Mouse (Mus musculus) lung, embryonic 15.5 days (tissue): ENCODE measurements at regions not wholly inside any gene's neighbourhood (a gene's known extent, or its start where the extent isn't known, plus 50 kb on each side); places are given as distances from the start of the nearest gene placed in this dataset.

Experiments used
- ATAC-seq: fragments of 200-750 bp; cut with Nextera tagmentation; 2 replicates; pipeline ENCODE4 v1.8.0; 2017; ENCODE audit warnings: moderate number of reproducible peaks, borderline replicate concordance; ENCODE audit not compliant: low FRiP score, low TSS enrichment; ENCODE audit errors: extremely low read depth
- H3K27ac ChIP-seq: fragments of 300-500 bp; sonication (generic); 2 replicates; pipeline ENCODE4 v1.5.1; 2015; ENCODE audit warnings: moderate library complexity, mild to moderate bottlenecking, inconsistent platforms
- H3K27me3 ChIP-seq: fragments of 300-500 bp; sonication (generic); 2 replicates; pipeline ENCODE4 v1.6.1; 2015; ENCODE audit warnings: inconsistent platforms
- H3K36me3 ChIP-seq: fragments of 300-500 bp; sonication (generic); 2 replicates; pipeline ENCODE4 v1.6.1; 2015; ENCODE audit warnings: inconsistent platforms
- H3K4me1 ChIP-seq: fragments of 300-500 bp; sonication (generic); 2 replicates; pipeline ENCODE4 v1.6.1; 2015; ENCODE audit warnings: inconsistent platforms
- H3K4me2 ChIP-seq: fragments of 300-500 bp; sonication (generic); 2 replicates; pipeline ENCODE4 v1.6.1; 2015; ENCODE audit warnings: inconsistent platforms, mild to moderate bottlenecking, moderate library complexity
- H3K4me3 ChIP-seq: fragments of 300-500 bp; sonication (generic); 2 replicates; pipeline ENCODE4 v1.5.1; 2015; ENCODE audit warnings: mild to moderate bottlenecking, inconsistent platforms
- H3K9ac ChIP-seq: fragments of 300-500 bp; sonication (generic); 2 replicates; pipeline ENCODE4 v1.6.1; 2015; ENCODE audit warnings: inconsistent platforms
- H3K9me3 ChIP-seq: fragments of 300-500 bp; sonication (generic); 2 replicates; pipeline ENCODE4 v1.6.1; 2016; ENCODE audit warnings: inconsistent platforms
- WGBS: fragments of 180-500 bp; shearing (Covaris S2); methylation state at CpG from one replicate; pipeline ENCODE4 v1.1.7; 2015; 5-methylcytosine and 5-hydroxymethylcytosine counted together

DNA sequence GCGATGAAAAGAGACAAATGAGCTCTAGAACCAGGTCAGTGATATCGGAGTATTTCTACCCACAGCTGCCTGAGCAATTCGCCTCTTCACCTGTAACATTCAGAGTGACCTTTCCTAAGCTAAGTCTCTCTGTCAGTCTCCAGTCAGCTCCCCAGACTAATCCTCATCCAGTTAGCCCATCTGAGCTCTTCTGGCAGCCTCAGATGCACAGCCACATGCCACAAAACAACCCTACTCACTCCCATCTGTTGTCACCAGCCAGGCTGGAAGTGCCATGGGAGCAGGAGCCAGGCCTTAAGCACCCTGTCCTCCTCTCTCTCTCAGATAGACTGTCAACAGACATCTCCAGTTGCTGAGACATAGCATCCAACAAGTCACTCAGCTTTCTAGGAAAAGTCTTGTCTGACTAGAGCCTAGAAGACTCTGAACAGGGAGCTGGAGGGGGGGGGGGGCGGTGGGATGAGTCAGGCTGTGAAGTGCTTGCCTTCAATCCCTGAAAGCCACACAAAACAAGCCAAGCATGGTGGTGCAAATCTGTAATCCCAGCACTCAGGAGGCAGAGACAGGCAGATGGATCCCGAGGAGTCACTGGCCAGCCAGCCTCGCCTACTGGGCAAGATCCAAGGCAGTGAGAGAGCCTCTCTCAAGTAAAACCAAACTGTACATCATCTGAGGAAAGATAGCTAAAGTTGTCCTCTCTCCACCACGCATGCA lies 225.6 kb downstream of the Mycn start:
- H3K27ac ChIP-seq = no peak overlapping the region
- no peak overlapping the region for H3K4me2 ChIP-seq
- no peaks in the 10 kb centered on the region for H3K36me3 ChIP-seq
- H3K9ac ChIP-seq = no peak overlapping the region
- no peaks in the 10 kb centered on the region for H3K9me3 ChIP-seq
- H3K27me3 ChIP-seq = no peaks in the 10 kb centered on the region
- 81% methylated on average over 7 of the region's 7 CpGs for WGBS
- H3K4me1 ChIP-seq = no peaks in the 10 kb centered on the region
- no peak overlapping the region for H3K4me3 ChIP-seq
- no peak for ATAC-seq

DNA sequence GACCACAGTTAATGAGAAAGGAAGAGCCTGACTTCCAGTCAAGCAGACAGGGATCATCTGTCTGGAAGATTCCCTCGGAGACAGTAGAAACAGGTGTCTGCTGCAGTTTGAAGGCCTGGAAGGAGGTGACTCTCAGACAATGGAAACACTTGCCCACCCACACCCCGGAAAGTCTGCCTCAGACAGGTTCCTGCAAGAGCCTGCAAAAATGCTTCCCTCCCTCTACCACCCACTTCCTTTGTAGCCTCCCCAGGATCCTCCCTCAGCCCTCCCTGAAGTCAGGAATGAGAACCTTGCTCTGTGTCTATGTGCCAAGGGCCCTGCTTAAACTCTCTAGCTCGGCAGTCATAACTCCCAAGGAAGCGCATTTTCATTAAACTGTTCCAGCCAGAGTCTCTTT lies 226.2 kb downstream of the Mycn start:
- Histone ChIP-seq H3K9me3 (no peaks in the 10 kb centered on the region), H3K9ac (no peak overlapping the region), H3K4me1 (no peaks in the 10 kb centered on the region), H3K27ac (no peak overlapping the region), H3K36me3 (no peaks in the 10 kb centered on the region), H3K4me3 (no peak overlapping the region), H3K4me2 (no peak overlapping the region), H3K27me3 (no peaks in the 10 kb centered on the region)
- 59% methylated on average over 4 of the region's 4 CpGs for WGBS
- no peak for ATAC-seq

DNA sequence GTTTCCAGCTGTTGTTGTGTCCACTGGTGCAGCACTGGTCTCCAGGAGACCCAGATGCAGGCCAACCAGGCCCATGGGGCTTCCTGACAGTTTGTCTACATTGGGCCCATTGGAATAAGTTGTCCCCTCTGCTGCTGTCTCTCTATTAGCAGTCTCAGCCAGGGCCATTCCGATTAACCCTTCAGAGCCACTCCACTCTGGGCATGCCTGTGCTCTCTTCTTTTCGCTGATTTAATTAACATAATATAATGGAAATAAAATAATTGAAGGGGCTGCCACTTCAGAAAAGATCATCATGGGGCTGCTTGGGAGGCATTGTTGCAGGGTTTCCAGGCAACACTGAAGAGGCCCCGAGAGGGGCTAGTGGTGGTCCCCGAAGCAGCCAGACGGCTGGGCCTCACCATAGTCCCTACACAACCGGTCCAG lies 231.5 kb downstream of the Mycn start:
- Histone ChIP-seq H3K4me2 (no peak overlapping the region), H3K9ac (no peak overlapping the region), H3K27me3 (no peaks in the 10 kb centered on the region), H3K27ac (no peak overlapping the region), H3K9me3 (no peaks in the 10 kb centered on the region), H3K4me3 (no peak overlapping the region), H3K36me3 (no peaks in the 10 kb centered on the region), H3K4me1 (peaks cover 7% of the 10 kb centered on the region)
- no peak for ATAC-seq
- 79% methylated on average over 6 of the region's 6 CpGs for WGBS

DNA sequence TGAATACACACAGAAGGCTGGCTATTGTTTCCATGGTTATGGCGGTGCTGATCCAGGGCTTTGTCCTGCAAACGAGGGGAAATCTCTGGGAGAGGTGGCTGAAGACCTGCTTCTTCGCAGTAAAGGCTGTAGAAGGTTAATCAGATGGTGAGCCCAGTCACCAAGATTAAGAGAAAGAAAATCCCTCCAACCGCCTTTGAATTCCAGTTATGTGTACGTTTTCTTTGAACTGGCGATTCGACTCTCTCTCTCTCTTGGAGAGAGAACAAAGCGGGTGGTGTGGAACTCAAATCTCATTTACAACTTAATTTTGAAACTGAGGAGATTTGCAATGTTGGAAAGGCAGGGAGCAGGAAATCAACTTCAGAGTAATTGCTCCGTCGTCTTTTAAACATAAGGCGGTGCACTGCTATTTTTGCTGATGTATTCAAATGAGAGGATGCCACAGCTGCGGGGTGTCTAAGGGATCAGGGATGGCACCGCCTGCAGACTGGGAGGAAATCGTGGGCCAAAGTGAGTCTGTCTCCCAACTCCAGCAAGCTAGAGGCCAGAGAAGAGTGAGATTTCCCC lies 232.7 kb downstream of the Mycn start:
- 33% methylated on average over 14 of the region's 14 CpGs for WGBS

DNA sequence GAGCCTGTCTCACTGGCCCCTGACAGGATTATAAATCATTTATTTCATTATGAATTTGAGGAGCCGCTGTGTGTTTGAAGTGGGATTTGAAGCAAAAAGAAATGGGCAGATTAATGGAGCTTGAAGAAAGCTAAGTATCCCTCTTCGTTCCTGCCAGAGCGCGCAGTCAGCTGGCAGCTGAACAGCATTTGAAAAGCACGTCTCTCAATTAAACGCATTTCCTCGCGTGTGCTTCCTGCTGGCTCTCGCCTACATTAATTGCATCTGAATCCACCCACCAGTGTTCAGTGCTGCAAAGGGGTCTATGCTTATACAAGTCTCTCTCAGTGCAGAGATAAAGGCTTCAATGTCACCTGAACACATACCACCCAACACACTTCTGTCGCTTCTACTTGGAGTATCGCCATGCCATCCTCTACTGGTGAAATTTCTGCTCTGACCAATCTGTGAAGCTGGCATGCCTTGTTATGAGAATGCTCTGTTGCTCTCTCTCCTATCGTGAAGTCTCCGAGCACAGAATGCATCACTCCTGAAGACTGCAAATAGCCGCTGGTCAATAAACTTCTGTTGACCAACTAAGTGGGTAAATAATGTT lies 235.3 kb downstream of the Mycn start:
- no peak overlapping the region for H3K27ac ChIP-seq
- no peak overlapping the region for H3K4me3 ChIP-seq
- H3K4me2 ChIP-seq = no peak overlapping the region
- no peak for ATAC-seq
- no peaks in the 10 kb centered on the region for H3K27me3 ChIP-seq
- no peak overlapping the region for H3K9ac ChIP-seq
- H3K36me3 ChIP-seq = no peaks in the 10 kb centered on the region
- H3K4me1 ChIP-seq = peaks cover 7% of the 10 kb centered on the region
- H3K9me3 ChIP-seq = no peaks in the 10 kb centered on the region
- 88% methylated on average over 14 of the region's 14 CpGs for WGBS

More for the DNA sequence above, 232.7 kb downstream of the Mycn start:
- Histone ChIP-seq H3K27me3 (no peaks in the 10 kb centered on the region), H3K9me3 (no peaks in the 10 kb centered on the region), H3K36me3 (no peaks in the 10 kb centered on the region), H3K4me1 (peaks cover 7% of the 10 kb centered on the region), H3K27ac (no peak overlapping the region), H3K9ac (no peak overlapping the region), H3K4me2 (no peak overlapping the region), H3K4me3 (no peak overlapping the region)
- no peak for ATAC-seq

DNA sequence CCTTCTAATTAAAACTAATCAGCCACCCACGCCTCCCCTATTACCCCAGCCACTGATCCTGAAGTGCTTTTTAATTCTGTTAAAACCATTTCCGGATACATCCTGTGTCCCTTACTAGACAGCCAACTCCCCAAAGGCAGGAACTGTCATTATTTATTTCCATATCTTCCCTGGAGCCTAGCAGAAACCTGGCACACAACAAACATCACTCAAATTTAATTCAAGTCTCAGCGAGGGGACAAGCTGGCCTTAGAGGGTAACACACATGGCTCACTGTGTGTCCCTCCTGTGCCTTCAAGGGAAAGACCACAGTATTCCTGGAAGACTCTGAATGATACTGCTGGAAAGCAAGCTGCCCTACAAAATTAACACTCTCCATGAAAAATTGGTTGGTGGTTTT lies 240.0 kb downstream of the Mycn start:
- Histone ChIP-seq H3K27me3 (no peaks in the 10 kb centered on the region), H3K36me3 (no peaks in the 10 kb centered on the region), H3K4me3 (no peak overlapping the region), H3K27ac (no peak overlapping the region), H3K4me1 (no peaks in the 10 kb centered on the region), H3K9me3 (no peaks in the 10 kb centered on the region), H3K9ac (no peak overlapping the region), H3K4me2 (no peak overlapping the region)
- ATAC-seq = no peak
- WGBS = 52% methylated on average over 3 of the region's 3 CpGs

DNA sequence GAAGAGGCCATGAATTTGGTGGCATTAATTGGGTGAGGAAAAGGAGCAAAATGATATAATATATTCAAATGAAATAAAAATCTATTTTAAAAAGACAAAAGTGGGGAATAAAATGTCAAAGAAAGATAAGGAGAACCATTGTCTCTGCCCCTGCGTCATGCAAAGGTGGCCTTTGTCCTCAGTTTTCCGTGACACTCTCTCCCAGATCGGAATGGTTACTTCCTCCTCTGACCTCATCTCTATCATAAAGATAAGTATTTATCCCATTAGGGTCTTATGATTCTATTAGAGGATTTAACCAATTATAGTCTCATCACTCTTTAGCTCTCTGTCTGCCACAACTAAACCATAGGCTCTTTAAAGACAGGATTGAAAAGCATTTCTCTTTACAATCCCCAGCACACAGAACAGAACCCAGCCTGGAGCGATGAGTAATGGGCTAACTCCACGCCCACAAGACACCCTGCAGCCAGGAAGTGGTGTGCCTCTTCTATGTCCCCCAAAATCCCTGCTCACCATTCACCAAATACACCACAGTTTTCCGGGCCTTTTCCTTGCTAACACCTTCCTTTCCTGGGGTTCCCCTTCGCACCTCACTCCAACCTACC lies 240.6 kb downstream of the Mycn start:
- no peaks in the 10 kb centered on the region for H3K36me3 ChIP-seq
- H3K9me3 ChIP-seq = no peaks in the 10 kb centered on the region
- H3K9ac ChIP-seq = no peak overlapping the region
- no peak for ATAC-seq
- WGBS = 75% methylated on average over 7 of the region's 7 CpGs
- H3K27ac ChIP-seq = no peak overlapping the region
- no peak overlapping the region for H3K4me2 ChIP-seq
- H3K4me3 ChIP-seq = no peak overlapping the region
- H3K4me1 ChIP-seq = no peaks in the 10 kb centered on the region
- H3K27me3 ChIP-seq = no peaks in the 10 kb centered on the region

DNA sequence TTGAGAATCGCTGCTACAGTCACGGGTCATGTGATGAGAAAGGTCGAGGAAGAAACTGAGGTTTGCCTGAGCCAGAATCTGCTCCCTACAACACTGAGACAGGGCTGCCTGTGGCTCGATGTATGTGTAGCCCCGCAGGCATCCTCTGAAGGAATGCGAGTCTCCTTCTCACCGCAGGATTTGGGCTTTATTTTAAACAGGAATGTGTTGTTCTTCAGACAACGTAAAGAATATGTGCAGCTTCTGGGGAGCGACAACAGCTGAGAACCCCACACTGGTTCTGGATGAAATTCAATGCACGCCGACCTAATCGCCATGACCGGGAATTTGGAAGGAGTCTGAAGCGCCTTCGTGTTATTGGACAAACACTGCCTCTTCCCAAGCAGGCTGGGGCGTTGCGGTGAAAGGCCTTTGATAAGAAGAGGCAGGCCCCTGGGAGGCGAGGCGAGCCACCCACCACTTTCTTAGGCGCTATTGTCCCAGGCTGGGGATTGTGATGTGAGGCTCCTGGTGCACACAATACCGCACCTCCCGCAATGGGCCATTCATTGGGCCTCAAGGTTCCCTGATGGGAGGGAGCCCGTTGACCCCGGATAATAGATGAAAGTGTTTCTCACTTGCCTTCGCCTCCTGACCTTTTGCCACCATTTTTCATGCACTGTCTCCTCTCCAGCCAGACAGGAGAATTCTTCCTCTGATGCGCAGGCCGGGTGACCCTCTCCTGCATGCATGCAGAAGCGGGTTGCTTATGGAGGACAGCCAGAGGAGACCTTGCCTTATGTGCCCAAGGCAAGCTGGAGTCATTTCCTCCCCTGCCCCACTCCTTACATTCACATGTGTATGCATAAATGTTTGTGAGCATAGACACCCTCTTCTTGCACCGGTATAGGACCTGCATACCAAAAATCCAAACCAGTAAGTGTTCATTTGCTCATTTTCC lies 247.6 kb downstream of the Mycn start:
- H3K4me3 ChIP-seq = no peak overlapping the region
- no peak overlapping the region for H3K27ac ChIP-seq
- no peak overlapping the region for H3K9ac ChIP-seq
- H3K27me3 ChIP-seq = no peaks in the 10 kb centered on the region
- 14% methylated on average over 29 of the region's 29 CpGs for WGBS
- no peaks in the 10 kb centered on the region for H3K36me3 ChIP-seq
- no peaks in the 10 kb centered on the region for H3K9me3 ChIP-seq
- ATAC-seq = no peak; the same call in 1 of the 2 replicates
- peaks cover 8% of the 10 kb centered on the region; the same call in 1 of the 2 replicates for H3K4me1 ChIP-seq
- peak overlapping the region; percentile 16; the same call in 1 of the 2 replicates for H3K4me2 ChIP-seq

DNA sequence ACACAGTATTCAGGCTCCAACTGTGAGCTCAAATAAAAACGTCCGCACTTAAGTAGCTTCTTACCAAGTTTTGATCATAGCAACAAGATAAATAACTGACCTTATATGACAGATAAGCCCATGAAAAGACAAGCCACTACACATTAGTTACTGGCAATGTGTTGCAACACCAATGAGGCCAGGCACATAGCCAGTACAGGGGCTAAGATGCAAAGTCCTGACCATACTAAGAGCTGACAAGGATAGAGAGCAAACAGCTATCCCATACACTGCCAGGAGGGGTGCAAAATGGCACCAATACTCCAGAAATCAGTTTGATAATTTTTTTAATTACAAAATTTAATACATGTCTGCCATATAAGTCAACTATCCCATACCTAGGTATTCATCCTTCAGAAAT lies 254.3 kb downstream of the Mycn start:
- Histone ChIP-seq H3K9ac (no peak overlapping the region), H3K36me3 (no peaks in the 10 kb centered on the region), H3K27ac (no peak overlapping the region), H3K27me3 (no peaks in the 10 kb centered on the region), H3K9me3 (no peaks in the 10 kb centered on the region), H3K4me3 (no peak overlapping the region), H3K4me2 (no peak overlapping the region), H3K4me1 (peaks cover 10% of the 10 kb centered on the region; the same call in 1 of the 2 replicates)
- no peak for ATAC-seq
- WGBS = 53% methylated on average over 2 of the region's 2 CpGs

DNA sequence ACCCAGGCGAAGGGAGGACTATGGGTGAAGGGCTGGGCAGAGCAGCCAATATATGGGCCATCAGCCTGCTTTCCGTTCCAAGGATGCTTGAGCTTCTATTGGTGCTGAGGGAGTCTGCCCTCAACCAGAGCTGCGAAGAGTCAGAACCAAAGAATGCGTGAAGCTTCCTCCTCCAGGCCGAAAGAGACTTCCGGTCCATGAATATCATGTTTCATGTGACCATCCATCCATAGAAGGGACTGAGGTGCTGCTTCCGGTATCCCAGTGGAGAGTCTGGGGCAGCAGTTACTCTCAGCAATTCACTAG lies 256.5 kb downstream of the Mycn start:
- 39% methylated on average over 7 of the region's 7 CpGs for WGBS
- Histone ChIP-seq H3K36me3 (no peaks in the 10 kb centered on the region), H3K4me1 (peaks cover 23% of the 10 kb centered on the region), H3K9me3 (no peaks in the 10 kb centered on the region), H3K4me3 (no peak overlapping the region), H3K27me3 (no peaks in the 10 kb centered on the region), H3K9ac (no peak overlapping the region), H3K27ac (no peak overlapping the region), H3K4me2 (no peak overlapping the region)
- no peak for ATAC-seq

DNA sequence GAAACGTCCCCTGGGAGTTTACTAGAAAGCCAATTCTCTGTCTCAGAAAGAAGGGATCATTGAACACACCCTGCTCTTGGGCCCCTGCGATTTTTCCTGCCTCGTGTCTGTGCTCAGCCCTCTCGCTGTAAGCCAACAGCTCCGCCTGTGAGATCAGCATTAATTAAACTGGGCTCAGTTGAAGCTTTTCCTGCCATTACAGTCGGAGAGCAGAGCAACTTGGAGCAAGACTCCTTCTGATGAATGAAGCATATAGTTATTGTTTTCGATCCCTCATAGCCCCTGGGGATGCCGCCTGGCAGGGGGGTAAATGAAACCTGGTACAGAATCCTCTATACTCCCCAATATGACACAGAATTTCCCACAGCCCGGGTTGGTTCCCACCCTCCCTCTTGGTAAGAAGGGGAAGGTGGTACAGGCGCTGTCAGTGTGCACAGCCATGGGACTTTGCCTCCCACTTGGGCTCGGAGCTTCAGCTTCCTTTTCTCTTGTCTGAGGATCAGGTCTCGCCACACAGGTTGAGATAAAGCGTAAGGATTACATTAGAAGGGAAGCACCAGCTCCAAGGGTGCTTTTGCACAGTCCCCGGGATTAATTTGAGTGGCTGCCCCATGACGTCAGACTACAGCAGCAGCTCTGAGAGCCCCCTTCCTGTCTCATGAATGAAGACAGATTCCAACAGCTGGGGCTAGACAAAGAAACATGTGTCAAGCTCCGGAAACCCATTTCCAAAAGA lies 257.1 kb downstream of the Mycn start:
- no peak overlapping the region for H3K4me2 ChIP-seq
- no peaks in the 10 kb centered on the region for H3K27me3 ChIP-seq
- peaks cover 27% of the 10 kb centered on the region for H3K4me1 ChIP-seq
- no peaks in the 10 kb centered on the region for H3K36me3 ChIP-seq
- WGBS = 42% methylated on average over 16 of the region's 16 CpGs
- no peak overlapping the region for H3K9ac ChIP-seq
- no peak for ATAC-seq
- no peaks in the 10 kb centered on the region for H3K9me3 ChIP-seq
- H3K27ac ChIP-seq = no peak overlapping the region
- no peak overlapping the region for H3K4me3 ChIP-seq
